ENCODE assay signal across 15 mouse cellular contexts in the genomic region with DNA sequence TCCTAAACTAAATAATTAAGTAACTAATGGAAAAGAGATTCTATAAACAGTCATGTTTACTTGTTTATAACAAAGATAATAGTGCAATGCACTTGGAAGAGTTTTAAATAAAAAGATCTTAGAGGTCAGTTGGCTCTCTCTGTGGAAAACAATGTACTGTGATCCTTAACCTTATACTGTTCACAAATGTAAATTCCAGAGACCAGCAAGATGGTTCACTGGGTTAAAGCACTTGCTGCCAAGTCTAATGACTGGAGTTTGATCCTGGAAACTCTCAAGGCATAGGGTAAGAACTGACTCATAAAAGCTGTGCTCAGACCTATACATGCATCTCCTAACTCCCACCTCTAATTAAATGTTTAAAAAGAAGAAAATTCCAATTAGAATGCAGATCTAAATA.
"Had no signal": no experiment of that assay in that cellular context is flagged by ENCODE, and none has a peak within 500 bp of the region (broad histone marks: within the 10 kb centered on the region; RNA-seq: fewer than 3 reads in every experiment).

No protein-coding gene starts in this region.

- ATAC-seq: hindbrain, embryonic 16.5 days; intestine, embryonic 15.5 days had no signal

- H3K4me2 ChIP-seq: intestine, embryonic 15.5 days; limb, embryonic 12.5 days; limb, embryonic 15.5 days; liver, embryonic 13.5 days; midbrain, embryonic 11.5 days had no signal

- H3K9me3 ChIP-seq: intestine, embryonic 15.5 days; limb, embryonic 12.5 days; limb, embryonic 15.5 days; liver, embryonic 13.5 days had no signal

- H3K4me3 ChIP-seq: intestine, embryonic 15.5 days; limb, embryonic 12.5 days; limb, embryonic 15.5 days; liver, embryonic 13.5 days had no signal

- H3K4me1 ChIP-seq: intestine, embryonic 15.5 days; limb, embryonic 12.5 days; limb, embryonic 15.5 days had no signal

- H3K27me3 ChIP-seq: intestine, embryonic 15.5 days; limb, embryonic 12.5 days; limb, embryonic 15.5 days; liver, embryonic 13.5 days had no signal

- H3K27ac ChIP-seq: intestine, embryonic 15.5 days; limb, embryonic 12.5 days; limb, embryonic 15.5 days; liver, embryonic 13.5 days; stomach, postnatal 0 days had no signal

- H3K9ac ChIP-seq: intestine, embryonic 15.5 days; limb, embryonic 12.5 days; limb, embryonic 15.5 days; liver, embryonic 13.5 days had no signal

- DNase-seq: left cerebral cortex, postnatal 4 days; liver, embryonic 13.5 days; lung, postnatal 10 days; lung, postnatal 4 days; midbrain, embryonic 14.5 days; right cerebral cortex, postnatal 4 days; thymus, adult 2 months; thymus, postnatal 14 days; thymus, postnatal 4 days had no signal
